Mouse (Mus musculus): Measurements from ENCODE around the gene Cacna1s.

DNA sequence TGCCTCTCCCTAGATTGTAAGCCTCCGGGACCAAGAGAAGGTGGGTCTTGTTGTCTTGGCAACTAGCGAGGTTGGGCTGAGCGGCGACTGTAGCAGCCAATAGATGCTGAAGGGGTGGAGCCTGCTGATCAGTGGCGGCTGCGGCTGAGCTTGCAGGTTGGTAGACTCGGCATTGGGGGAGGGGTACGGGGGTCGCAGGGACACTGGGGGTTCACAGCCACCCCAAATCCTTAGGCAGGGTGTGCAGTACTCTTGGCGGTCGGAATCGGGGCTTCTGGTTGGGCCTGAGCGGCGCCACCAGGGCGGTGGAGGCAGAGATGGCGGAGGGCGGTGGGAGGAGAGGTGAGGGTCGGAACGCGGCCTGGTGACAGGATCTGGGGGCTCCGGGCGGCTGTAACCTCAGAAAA is 34.6 kb upstream of the Cacna1s start:
- TF ChIP-seq CTCF (IDR thresholded peaks at IDR 0.05; ENCODE audit: low read depth) (no peak), EP300 (IDR thresholded peaks at IDR 0.05; ENCODE audit: low read depth) (no peak)
